Mouse (Mus musculus): ENCODE results near the gene Prss57. TPM values are rescaled to one million over a fixed set of nuclear protein-coding genes. Genes with fewer than 3 reads are reported as not detected.

Gene Prss57
- total and polyA plus RNA-seq, 3 experiments, result 0.50 to 0.70 TPM; not detected in 1

- Histone ChIP-seq H3K4me1 (ENCODE audit: control insufficient read depth in 1 of 2, insufficient read depth in 2 of 2, low read length in 2 of 2) (peaks cover 4 to 27% of the 10 kb centered on the region in 2 experiments), H3K27me3 (ENCODE audit: control insufficient read depth in 1 of 2, insufficient read depth in 2 of 2, low read length in 2 of 2) (no peaks in the 10 kb centered on the region), H3K9ac (ENCODE audit: control insufficient read depth, low read depth, low read length, poor library complexity, severe bottlenecking) (peak within 1 kb of the TSS; percentile 82), H3K27ac (ENCODE audit: control insufficient read depth, low read depth, low read length) (no peak within 1 kb of the TSS), H3K4me3 (ENCODE audit: control insufficient read depth in 1 of 2, insufficient read depth in 1 of 2, low read depth in 2 of 2, low read length in 2 of 2) (peak within 1 kb of the TSS; percentile 64 to 78), H3K36me3 (ENCODE audit: control insufficient read depth in 1 of 2, insufficient read depth in 2 of 2, low read length in 2 of 2) (peaks cover 0 to 8% of the 10 kb centered on the region in 2 experiments; a peak in 1 of 4 replicates), H3K9me3 (replicated peaks; ENCODE audit: insufficient read depth, low read length) (no peaks in the 10 kb centered on the region), H3K79me2 (ENCODE audit: control insufficient read depth, insufficient read depth, low read length, poor library complexity) (no peaks in the 10 kb centered on the region)
- peak; percentile 80 for DNase-seq (ENCODE audit: low read depth, low spot score)
- no peak for TF ChIP-seq CHD2 (IDR thresholded peaks at IDR 0.05; ENCODE audit: low read length)
- TF ChIP-seq MAZ (IDR thresholded peaks at IDR 0.05; ENCODE audit: low read depth, low read length), result no peak; the same call in 1 of the 2 replicates
- TF ChIP-seq RAD21 (IDR thresholded peaks at IDR 0.05; ENCODE audit: low read depth, low read length), result peak; percentile 29
- peak; percentile 60; the same call in 1 of the 2 replicates for TF ChIP-seq NRF1 (IDR thresholded peaks at IDR 0.05; ENCODE audit: insufficient read depth, low read depth, low read length, poor library complexity, severe bottlenecking)
- TF ChIP-seq MAX (IDR thresholded peaks at IDR 0.05; ENCODE audit: low read length), result no peak; the same call in 1 of the 2 replicates
- peak; percentile 56 for TF ChIP-seq SIN3A (IDR thresholded peaks at IDR 0.05; ENCODE audit: low read length)
- no peak for TF ChIP-seq TCF12 (IDR thresholded peaks at IDR 0.05; ENCODE audit: low read depth, low read length)
- TF ChIP-seq MXI1 (IDR thresholded peaks at IDR 0.05; ENCODE audit: low read depth, low read length), result peak; percentile 26; the same call in 1 of the 2 replicates
- TF ChIP-seq POLR2AphosphoS5 (IDR thresholded peaks at IDR 0.05; ENCODE audit: borderline replicate concordance, low read depth, low read length), result no peak
- no peak for TF ChIP-seq JUND (IDR thresholded peaks at IDR 0.05; ENCODE audit: low read depth, low read length)
- TF ChIP-seq EP300 (IDR thresholded peaks at IDR 0.05; ENCODE audit: low read depth in 1 of 2, low read length in 2 of 2), result no peak
- peak; percentile 77 for TF ChIP-seq SMC3 (IDR thresholded peaks at IDR 0.05; ENCODE audit: low read depth, low read length)
- TF ChIP-seq CTCF (IDR thresholded peaks at IDR 0.05 in 2 of 3, conservative IDR thresholded peaks at IDR 0.05 in 1 of 3; ENCODE audit: control insufficient read depth in 1 of 3, insufficient read depth in 1 of 3, low read depth in 2 of 3, low read length in 3 of 3, poor library complexity in 1 of 3, severe bottlenecking in 1 of 3), result peak; percentile 71 to 91 (median 82); a peak in 5 of 6 replicates
- TF ChIP-seq USF1 (IDR thresholded peaks at IDR 0.05; ENCODE audit: low read depth, low read length), result peak; percentile 11; the same call in 1 of the 2 replicates
- TF ChIP-seq MAFK (IDR thresholded peaks at IDR 0.05; ENCODE audit: borderline replicate concordance, low read depth, low read length), result no peak
- peak in 1 of 2 experiments; percentile 50; a peak in 2 of 4 replicates for TF ChIP-seq POLR2A (IDR thresholded peaks at IDR 0.05; ENCODE audit: control insufficient read depth in 1 of 2, insufficient read depth in 1 of 2, low read depth in 1 of 2, low read length in 2 of 2, poor library complexity in 1 of 2)
- peak; percentile 45; the same call in 1 of the 2 replicates for TF ChIP-seq NELFE (IDR thresholded peaks at IDR 0.05; ENCODE audit: low read depth, low read length)
- 0 out of 2 replicates have a peak, but pooled peaks have one; percentile 10 for TF ChIP-seq ETS1 (IDR thresholded peaks at IDR 0.05; ENCODE audit: low read depth, low read length)
- peak; percentile 32; the same call in 1 of the 2 replicates for TF ChIP-seq HCFC1 (IDR thresholded peaks at IDR 0.05; ENCODE audit: low read depth, low read length)
These were observed 2.4 kb upstream of the Prss57 start, which contains the start of gene Palm for GRCm38 (mm10) chr10:79793051-79793737. TSS of gene Palm (plus strand) at chr10:79793572.

Measured in MEL (cell line).